Mouse (Mus musculus): ENCODE measurements around the gene Fkbp15. TPM values are rescaled to one million over a fixed set of nuclear protein-coding genes. Genes with fewer than 3 reads are reported as not detected.

Fkbp15 gene
- polyA plus RNA-seq, 1 experiment from 2014 or later: 26.1 TPM

DNA sequence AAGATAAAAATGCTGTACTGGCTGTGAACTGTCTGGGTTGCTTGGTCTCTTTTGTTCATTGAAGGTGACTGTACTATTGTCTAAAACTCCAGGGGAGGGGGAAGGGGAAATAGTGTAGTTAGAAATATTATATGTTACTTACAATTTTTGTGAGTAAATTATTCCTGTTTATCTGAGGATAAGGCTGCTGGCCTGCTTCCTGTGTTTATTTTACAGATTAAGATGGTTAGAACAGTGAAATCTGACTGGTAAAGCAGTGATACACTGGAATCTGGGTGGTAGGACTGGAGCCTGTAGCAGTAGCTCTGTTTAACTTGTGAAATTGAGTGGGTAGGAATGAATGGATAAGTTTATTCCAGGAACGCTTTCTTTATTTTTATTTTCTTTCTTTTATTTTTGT, 1.6 kb upstream of the Fkbp15 start:
- Histone ChIP-seq H3K27ac (ENCODE audit: low read length) (peak overlapping the region; percentile 27; the same call in 1 of the 2 replicates), H3K4me3 (ENCODE audit: low read length) (peak overlapping the region; percentile 78), H3K4me2 (ENCODE audit: low read depth, low read length) (peak overlapping the region; percentile 62), H3K27me3 (ENCODE audit: control insufficient read depth, insufficient read depth, low read depth, low read length) (no peaks in the 10 kb centered on the region), H3K4me1 (replicated peaks; ENCODE audit: control insufficient read depth, insufficient read depth, low read length) (peaks cover 19% of the 10 kb centered on the region), H3K36me3 (ENCODE audit: control insufficient read depth, insufficient read depth, low read length) (peaks cover 3% of the 10 kb centered on the region; the same call in 1 of the 2 replicates), H3K9ac (ENCODE audit: low read length) (peak overlapping the region; percentile 75), H3K9me3 (ENCODE audit: control insufficient read depth, low read length) (no peaks in the 10 kb centered on the region)
- no peak for ATAC-seq (ENCODE audit: low read depth)
- WGBS: 84% methylated on average over 1 of the region's 1 CpGs

DNA sequence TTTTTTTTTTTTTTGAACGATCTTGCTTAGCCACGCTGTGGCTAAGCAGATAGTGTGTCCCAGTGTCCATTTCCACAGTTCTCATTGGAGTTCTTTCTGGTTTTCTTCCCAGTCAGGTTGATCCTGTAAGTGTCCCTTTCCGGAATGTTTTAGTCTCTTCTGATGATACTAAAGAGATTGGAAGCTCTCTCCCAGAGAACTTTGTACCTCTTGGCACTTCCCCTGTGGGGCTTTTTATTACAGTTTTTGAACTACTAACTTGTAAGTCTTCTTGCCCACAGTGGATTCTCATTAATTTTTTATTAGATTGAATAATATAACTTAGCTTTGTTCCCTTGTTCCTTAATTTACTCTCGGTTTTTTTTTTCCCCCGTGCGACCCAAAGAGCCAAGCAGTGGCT, 1.2 kb upstream of the Fkbp15 start:
- H3K4me3 ChIP-seq (ENCODE audit: low read length): peak overlapping the region; percentile 78
- peaks cover 19% of the 10 kb centered on the region for H3K4me1 ChIP-seq (replicated peaks; ENCODE audit: control insufficient read depth, insufficient read depth, low read length)
- peak overlapping the region; percentile 75 for H3K9ac ChIP-seq (ENCODE audit: low read length)
- H3K27ac ChIP-seq (ENCODE audit: low read length): peak overlapping the region; percentile 27; the same call in 1 of the 2 replicates
- H3K36me3 ChIP-seq (ENCODE audit: control insufficient read depth, insufficient read depth, low read length): peaks cover 3% of the 10 kb centered on the region; the same call in 1 of the 2 replicates
- H3K27me3 ChIP-seq (ENCODE audit: control insufficient read depth, insufficient read depth, low read depth, low read length): no peaks in the 10 kb centered on the region
- no peak for ATAC-seq (ENCODE audit: low read depth)
- WGBS: 19% methylated on average over 6 of the region's 6 CpGs
- H3K9me3 ChIP-seq (ENCODE audit: control insufficient read depth, low read length): no peaks in the 10 kb centered on the region
- peak overlapping the region; percentile 62 for H3K4me2 ChIP-seq (ENCODE audit: low read depth, low read length)

- ATAC-seq (ENCODE audit: low read depth): peak; percentile 61
These were observed 582 bp upstream of the Fkbp15 start for GRCm38 (mm10) chr4:62360805-62361455.

GRCm38 (mm10) chr4:62359256-62359775, 1.0 kb downstream of the Fkbp15 start:
- no peak for ATAC-seq (ENCODE audit: low read depth)
- WGBS: 37% methylated on average over 7 of the region's 7 CpGs

More at GRCm38 (mm10) chr4:62360805-62361455, 582 bp upstream of the Fkbp15 start:
- peak overlapping the region; percentile 78 for H3K4me3 ChIP-seq (ENCODE audit: low read length)
- H3K4me1 ChIP-seq (replicated peaks; ENCODE audit: control insufficient read depth, insufficient read depth, low read length): peaks cover 19% of the 10 kb centered on the region
- peak overlapping the region; percentile 26; the same call in 1 of the 2 replicates for H3K27ac ChIP-seq (ENCODE audit: low read length)
- no peaks in the 10 kb centered on the region for H3K9me3 ChIP-seq (ENCODE audit: control insufficient read depth, low read length)
- H3K4me2 ChIP-seq (ENCODE audit: low read depth, low read length): peak overlapping the region; percentile 62
- 1% methylated on average over 22 of the region's 22 CpGs for WGBS
- H3K27me3 ChIP-seq (ENCODE audit: control insufficient read depth, insufficient read depth, low read depth, low read length): no peaks in the 10 kb centered on the region
- H3K36me3 ChIP-seq (ENCODE audit: control insufficient read depth, insufficient read depth, low read length): peaks cover 3% of the 10 kb centered on the region; the same call in 1 of the 2 replicates
- peak overlapping the region; percentile 75 for H3K9ac ChIP-seq (ENCODE audit: low read length)

DNA sequence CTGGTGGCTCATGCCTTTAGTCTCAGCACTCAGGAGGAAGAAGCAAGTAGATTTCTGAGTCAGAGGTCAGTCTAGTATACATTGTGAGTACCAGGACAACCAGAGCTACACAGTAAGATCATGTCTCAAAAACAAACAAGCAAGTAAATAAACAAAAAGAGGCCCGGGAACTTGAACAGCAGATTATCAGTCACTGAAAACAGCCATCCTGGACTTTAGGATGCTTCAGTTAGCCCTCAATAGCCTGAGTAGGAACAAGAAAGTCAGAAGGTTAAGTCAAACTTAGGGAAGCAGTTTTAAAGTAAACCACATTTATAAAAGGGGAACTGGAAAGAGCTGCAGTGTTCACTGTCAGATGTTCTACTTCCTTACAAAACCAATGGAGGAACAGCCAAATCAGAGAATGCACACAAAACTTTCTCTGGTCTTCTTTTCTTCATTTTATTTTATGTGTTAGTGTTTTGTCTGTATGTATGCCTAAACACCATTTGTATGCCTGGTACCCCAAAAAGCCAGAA, 2.7 kb downstream of the Fkbp15 start:
- H3K9me3 ChIP-seq (ENCODE audit: control insufficient read depth, low read length): no peaks in the 10 kb centered on the region
- no peak for ATAC-seq (ENCODE audit: low read depth)
- H3K36me3 ChIP-seq (ENCODE audit: control insufficient read depth, insufficient read depth, low read length): no peaks in the 10 kb centered on the region
- H3K27me3 ChIP-seq (ENCODE audit: control insufficient read depth, insufficient read depth, low read depth, low read length): no peaks in the 10 kb centered on the region
- H3K4me3 ChIP-seq (ENCODE audit: low read length): no peak overlapping the region
- H3K27ac ChIP-seq (ENCODE audit: low read length): no peak overlapping the region; the same call in 1 of the 2 replicates
- no peak overlapping the region for H3K9ac ChIP-seq (ENCODE audit: low read length)
- peaks cover 19% of the 10 kb centered on the region for H3K4me1 ChIP-seq (replicated peaks; ENCODE audit: control insufficient read depth, insufficient read depth, low read length)
- no peak overlapping the region for H3K4me2 ChIP-seq (ENCODE audit: low read depth, low read length)
- WGBS: 45% methylated on average over 1 of the region's 1 CpGs

More at GRCm38 (mm10) chr4:62359256-62359775, 1.0 kb downstream of the Fkbp15 start:
- peak overlapping the region; percentile 86 for H3K9ac ChIP-seq (ENCODE audit: low read length)
- H3K27ac ChIP-seq (ENCODE audit: low read length): no peak overlapping the region; the same call in 1 of the 2 replicates
- peaks cover 19% of the 10 kb centered on the region for H3K4me1 ChIP-seq (replicated peaks; ENCODE audit: control insufficient read depth, insufficient read depth, low read length)
- no peaks in the 10 kb centered on the region for H3K27me3 ChIP-seq (ENCODE audit: control insufficient read depth, insufficient read depth, low read depth, low read length)
- H3K36me3 ChIP-seq (ENCODE audit: control insufficient read depth, insufficient read depth, low read length): peaks cover 2% of the 10 kb centered on the region; the same call in 1 of the 2 replicates
- peak overlapping the region; percentile 78 for H3K4me3 ChIP-seq (ENCODE audit: low read length)
- H3K9me3 ChIP-seq (ENCODE audit: control insufficient read depth, low read length): no peaks in the 10 kb centered on the region
- H3K4me2 ChIP-seq (ENCODE audit: low read depth, low read length): peak overlapping the region; percentile 84

DNA sequence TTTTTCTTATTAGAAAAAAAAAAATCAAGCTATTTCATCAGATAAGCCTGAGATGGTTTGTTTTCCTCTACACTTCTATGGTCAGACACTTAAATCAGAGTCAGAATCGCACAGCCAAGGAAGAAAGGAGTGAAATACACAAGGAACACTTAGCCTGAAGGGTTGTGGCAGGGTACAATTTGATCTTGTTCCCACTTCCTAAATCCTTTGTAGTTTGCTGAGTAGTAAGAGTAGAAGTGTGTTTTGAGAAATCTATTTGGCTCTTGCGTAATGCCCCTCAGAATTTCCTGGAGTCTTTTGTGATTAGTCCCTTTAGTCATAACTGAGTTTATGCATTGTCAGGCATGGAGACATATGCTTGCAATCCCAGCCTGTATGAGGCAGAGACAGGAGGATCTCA, 11.0 kb downstream of the Fkbp15 start:
- Histone ChIP-seq H3K4me1 (replicated peaks; ENCODE audit: control insufficient read depth, insufficient read depth, low read length) (peaks cover 14% of the 10 kb centered on the region), H3K4me3 (ENCODE audit: low read length) (no peak overlapping the region), H3K27ac (ENCODE audit: low read length) (peak overlapping the region; percentile 1), H3K4me2 (ENCODE audit: low read depth, low read length) (no peak overlapping the region), H3K27me3 (ENCODE audit: control insufficient read depth, insufficient read depth, low read depth, low read length) (no peaks in the 10 kb centered on the region), H3K9me3 (ENCODE audit: control insufficient read depth, low read length) (no peaks in the 10 kb centered on the region), H3K9ac (ENCODE audit: low read length) (no peak overlapping the region), H3K36me3 (ENCODE audit: control insufficient read depth, insufficient read depth, low read length) (peaks cover 16% of the 10 kb centered on the region)
- WGBS: 71% methylated on average over 2 of the region's 2 CpGs
- no peak for ATAC-seq (ENCODE audit: low read depth)

DNA sequence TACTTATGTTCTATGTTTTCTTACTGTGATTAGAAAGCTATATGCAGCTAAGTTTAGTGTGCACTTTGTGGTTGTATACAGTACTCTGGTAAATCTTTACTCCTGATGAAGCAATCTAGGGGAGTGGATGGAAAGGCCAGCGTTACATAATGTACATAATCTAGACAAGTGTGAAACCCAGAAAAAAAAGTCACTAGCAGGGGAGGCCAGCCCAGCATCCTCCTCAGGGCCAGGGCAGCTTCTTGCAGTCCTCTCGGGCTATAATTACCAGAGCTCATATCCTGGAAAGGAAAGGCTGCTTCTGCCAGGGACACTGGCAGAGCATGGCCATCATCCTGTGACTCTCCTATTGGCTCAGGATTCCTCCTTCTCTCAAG, 12.0 kb downstream of the Fkbp15 start:
- peaks cover 14% of the 10 kb centered on the region for H3K4me1 ChIP-seq (replicated peaks; ENCODE audit: control insufficient read depth, insufficient read depth, low read length)
- H3K4me3 ChIP-seq (ENCODE audit: low read length): no peak overlapping the region
- peak; percentile 79 for ATAC-seq (ENCODE audit: low read depth)
- H3K27ac ChIP-seq (ENCODE audit: low read length): peak overlapping the region; percentile 92
- H3K9ac ChIP-seq (ENCODE audit: low read length): 0 out of 2 replicates have a peak overlapping the region, but pooled peaks have one; percentile 31
- H3K9me3 ChIP-seq (ENCODE audit: control insufficient read depth, low read length): no peaks in the 10 kb centered on the region
- peak overlapping the region; percentile 28; the same call in 1 of the 2 replicates for H3K4me2 ChIP-seq (ENCODE audit: low read depth, low read length)
- H3K27me3 ChIP-seq (ENCODE audit: control insufficient read depth, insufficient read depth, low read depth, low read length): no peaks in the 10 kb centered on the region
- peaks cover 19% of the 10 kb centered on the region for H3K36me3 ChIP-seq (ENCODE audit: control insufficient read depth, insufficient read depth, low read length)
- 16% methylated on average over 2 of the region's 2 CpGs for WGBS

GRCm38 (mm10) chr4:62347605-62348328, 12.6 kb downstream of the Fkbp15 start:
- Histone ChIP-seq H3K9ac (ENCODE audit: low read length) (0 out of 2 replicates have a peak overlapping the region, but pooled peaks have one; percentile 31), H3K27ac (ENCODE audit: low read length) (peak overlapping the region; percentile 92), H3K27me3 (ENCODE audit: control insufficient read depth, insufficient read depth, low read depth, low read length) (no peaks in the 10 kb centered on the region), H3K9me3 (ENCODE audit: control insufficient read depth, low read length) (no peaks in the 10 kb centered on the region), H3K4me1 (replicated peaks; ENCODE audit: control insufficient read depth, insufficient read depth, low read length) (peaks cover 14% of the 10 kb centered on the region), H3K36me3 (ENCODE audit: control insufficient read depth, insufficient read depth, low read length) (peaks cover 19% of the 10 kb centered on the region), H3K4me2 (ENCODE audit: low read depth, low read length) (peak overlapping the region; percentile 28; the same call in 1 of the 2 replicates), H3K4me3 (ENCODE audit: low read length) (no peak overlapping the region)
- peak; percentile 86 for ATAC-seq (ENCODE audit: low read depth)
- WGBS: 17% methylated on average over 9 of the region's 9 CpGs

DNA sequence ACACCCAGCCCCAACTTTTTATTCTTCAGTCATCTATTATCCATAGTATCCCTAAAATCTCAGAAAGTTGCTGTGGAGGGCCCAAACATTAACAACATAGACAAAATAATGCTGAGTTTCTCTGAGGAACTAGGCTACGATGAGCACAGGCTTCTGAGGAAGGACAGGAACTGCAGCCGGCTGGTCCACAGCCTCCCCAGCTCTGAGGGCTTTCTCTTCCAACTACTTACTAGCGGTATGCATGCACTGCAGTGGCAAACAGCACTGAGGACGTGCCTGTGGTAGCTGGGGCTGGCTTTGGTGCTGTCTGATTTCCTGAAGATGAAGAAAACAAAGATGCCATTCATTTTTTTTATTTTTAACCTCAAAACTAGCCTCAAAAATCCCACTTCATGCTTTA, 14.5 kb downstream of the Fkbp15 start:
- Histone ChIP-seq H3K4me2 (ENCODE audit: low read depth, low read length) (no peak overlapping the region), H3K36me3 (ENCODE audit: control insufficient read depth, insufficient read depth, low read length) (peaks cover 19% of the 10 kb centered on the region), H3K27ac (ENCODE audit: low read length) (no peak overlapping the region), H3K9ac (ENCODE audit: low read length) (no peak overlapping the region), H3K27me3 (ENCODE audit: control insufficient read depth, insufficient read depth, low read depth, low read length) (no peaks in the 10 kb centered on the region), H3K4me1 (replicated peaks; ENCODE audit: control insufficient read depth, insufficient read depth, low read length) (peaks cover 14% of the 10 kb centered on the region), H3K9me3 (ENCODE audit: control insufficient read depth, low read length) (no peaks in the 10 kb centered on the region), H3K4me3 (ENCODE audit: low read length) (no peak overlapping the region)
- 73% methylated on average over 4 of the region's 4 CpGs for WGBS
- no peak for ATAC-seq (ENCODE audit: low read depth)
